Mouse (Mus musculus) liver, adult 2 months (tissue): ENCODE measurements around the gene Arl3. TPM values are rescaled to one million over a fixed set of nuclear protein-coding genes. Genes with fewer than 3 reads are reported as not detected.

Experiments used
- DNase-seq: peaks from one replicate; pipeline ENCODE4 v3.0.0-alpha.2; 2011; ENCODE audit warnings: low read depth, low spot score; ENCODE audit errors: extremely low read depth
- H3K27ac ChIP-seq: fragments of 200-500 bp; replicated peaks from 2 replicates; pipeline ENCODE4 v1.5.1; 2012; ENCODE audit warnings: low read depth, mild to moderate bottlenecking, control low read depth, inconsistent platforms, low read length; ENCODE audit not compliant: insufficient read depth
- H3K27me3 ChIP-seq: fragments of 200-500 bp; 2 replicates; pipeline ENCODE4 v1.6.1; 2012; ENCODE audit warnings: mild to moderate bottlenecking, moderate library complexity, low read length, inconsistent platforms; ENCODE audit not compliant: control insufficient read depth, insufficient read depth
- H3K36me3 ChIP-seq: fragments of 200-500 bp; 2 replicates; pipeline ENCODE4 v1.6.1; 2012; ENCODE audit warnings: low read length, inconsistent platforms; ENCODE audit not compliant: control insufficient read depth, insufficient read depth
- H3K4me1 ChIP-seq: fragments of 200-500 bp; 2 replicates; pipeline ENCODE4 v1.6.1; 2011; ENCODE audit warnings: low read length; ENCODE audit not compliant: control insufficient read depth, insufficient read depth
- H3K4me3 ChIP-seq: fragments of 200-500 bp; 2 replicates; pipeline ENCODE4 v1.5.1; 2011; ENCODE audit warnings: low read depth, mild to moderate bottlenecking, control low read depth, low read length, moderate library complexity; ENCODE audit not compliant: insufficient read depth
- H3K79me2 ChIP-seq: fragments of 200-500 bp; 2 replicates; pipeline ENCODE4 v1.6.1; 2012; ENCODE audit warnings: inconsistent platforms, mild to moderate bottlenecking, low read length, moderate library complexity; ENCODE audit not compliant: control insufficient read depth, insufficient read depth
- H3K9ac ChIP-seq: fragments of 200-500 bp; 2 replicates; pipeline ENCODE4 v1.6.1; 2012; ENCODE audit warnings: low read depth, mild to moderate bottlenecking, control low read depth, inconsistent platforms, low read length
- CTCF ChIP-seq: fragments of 200-500 bp; IDR thresholded peaks from 2 replicates; pipeline ENCODE4 v1.5.1; 2011; ENCODE audit warnings: low read depth, low read length, control low read depth
- POLR2A ChIP-seq: fragments of 200-500 bp; IDR thresholded peaks from 2 replicates; pipeline ENCODE4 v1.6.1; 2011; ENCODE audit warnings: low read length, control low read depth; ENCODE audit not compliant: insufficient read depth; ENCODE audit errors: extremely low read depth
- WGBS: fragments of 180-500 bp; shearing (Covaris S2); methylation state at CpG from one replicate; pipeline ENCODE4 v1.1.7; 2018; 5-methylcytosine and 5-hydroxymethylcytosine counted together
- polyA plus RNA-seq: library from polyadenylated mRNA; depleted of rRNA; stranded (reverse); fragments of >200 nt; gene quantifications from 2 replicates; pipeline ENCODE4 v1.2.3, GENCODE M21; 2012
- total RNA-seq: library from RNA; depleted of rRNA; stranded (reverse); fragments of >200 nt; gene quantifications from 2 replicates; pipeline ENCODE4 v1.2.3, GENCODE M21; 2014

Arl3 gene
- total and polyA plus RNA-seq, 2 experiments: 8.7 to 25.1 TPM

DNA sequence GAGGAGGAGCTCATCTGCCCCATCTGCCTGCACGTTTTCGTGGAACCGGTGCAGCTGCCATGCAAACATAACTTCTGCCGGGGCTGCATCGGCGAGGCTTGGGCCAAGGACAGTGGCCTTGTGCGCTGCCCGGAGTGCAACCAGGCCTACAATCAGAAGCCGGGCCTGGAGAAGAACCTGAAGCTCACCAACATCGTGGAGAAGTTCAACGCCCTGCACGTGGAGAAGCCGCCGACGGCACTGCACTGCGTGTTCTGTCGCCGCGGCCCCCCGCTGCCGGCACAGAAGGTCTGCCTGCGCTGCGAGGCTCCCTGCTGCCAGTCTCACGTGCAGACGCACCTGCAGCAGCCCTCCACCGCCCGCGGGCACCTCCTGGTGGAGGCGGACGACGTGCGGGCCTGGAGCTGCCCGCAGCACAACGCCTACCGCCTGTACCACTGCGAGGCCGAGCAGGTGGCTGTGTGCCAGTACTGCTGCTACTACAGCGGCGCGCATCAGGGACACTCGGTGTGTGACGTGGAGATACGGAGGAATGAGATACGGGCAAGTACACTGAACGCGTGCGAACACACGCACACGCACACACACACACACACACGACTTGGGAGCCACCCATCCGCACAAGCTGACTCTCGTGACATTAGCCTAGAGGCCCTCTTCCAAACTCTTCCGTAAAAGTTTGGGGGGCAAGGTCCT is 70.4 kb downstream of the Arl3 start:
- peak overlapping the region; percentile 50 for H3K4me3 ChIP-seq
- peak overlapping the region; percentile 73 for H3K27ac ChIP-seq
- peaks cover 24% of the 10 kb centered on the region for H3K4me1 ChIP-seq
- no peaks in the 10 kb centered on the region for H3K27me3 ChIP-seq
- DNase-seq: peak; percentile 73
- H3K36me3 ChIP-seq: peaks cover 4% of the 10 kb centered on the region; the same call in 1 of the 2 replicates
- WGBS: under 1% methylated on average over 53 of the region's 53 CpGs
- peaks cover 42% of the 10 kb centered on the region; the same call in 1 of the 2 replicates for H3K79me2 ChIP-seq
- peak overlapping the region; percentile 99 for H3K9ac ChIP-seq
- TF ChIP-seq POLR2A (0 out of 2 replicates have a peak, but pooled peaks have one; percentile 28), CTCF (peak; percentile 74)

DNA sequence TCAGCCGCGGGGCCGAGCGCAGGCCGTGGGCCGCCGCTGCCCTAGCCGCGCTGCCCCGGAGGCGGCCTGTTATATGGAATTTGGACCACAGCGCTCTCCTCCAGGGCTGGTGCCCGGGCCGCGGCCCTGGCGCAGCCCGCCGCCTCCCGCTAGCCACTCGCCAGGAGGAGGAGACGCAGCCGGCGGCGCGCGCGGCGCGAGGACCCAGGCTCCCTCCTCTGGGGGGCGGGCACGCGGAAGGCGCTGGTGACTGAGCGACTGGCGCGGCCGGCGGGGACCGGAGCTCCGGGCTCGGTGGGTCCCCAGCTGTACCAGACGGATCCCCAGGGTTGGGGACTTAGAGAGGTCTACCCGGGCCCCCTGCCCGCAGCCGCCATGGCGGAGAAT is 70.9 kb downstream of the Arl3 start:
- Histone ChIP-seq H3K27me3 (no peaks in the 10 kb centered on the region), H3K4me3 (peak overlapping the region; percentile 50), H3K27ac (peak overlapping the region; percentile 73), H3K36me3 (peaks cover 4% of the 10 kb centered on the region; the same call in 1 of the 2 replicates), H3K79me2 (peaks cover 37% of the 10 kb centered on the region; the same call in 1 of the 2 replicates), H3K9ac (peak overlapping the region; percentile 99), H3K4me1 (peaks cover 21% of the 10 kb centered on the region)
- WGBS: under 1% methylated on average over 46 of the region's 46 CpGs
- DNase-seq: peak; percentile 48
- TF ChIP-seq CTCF: no peak

DNA sequence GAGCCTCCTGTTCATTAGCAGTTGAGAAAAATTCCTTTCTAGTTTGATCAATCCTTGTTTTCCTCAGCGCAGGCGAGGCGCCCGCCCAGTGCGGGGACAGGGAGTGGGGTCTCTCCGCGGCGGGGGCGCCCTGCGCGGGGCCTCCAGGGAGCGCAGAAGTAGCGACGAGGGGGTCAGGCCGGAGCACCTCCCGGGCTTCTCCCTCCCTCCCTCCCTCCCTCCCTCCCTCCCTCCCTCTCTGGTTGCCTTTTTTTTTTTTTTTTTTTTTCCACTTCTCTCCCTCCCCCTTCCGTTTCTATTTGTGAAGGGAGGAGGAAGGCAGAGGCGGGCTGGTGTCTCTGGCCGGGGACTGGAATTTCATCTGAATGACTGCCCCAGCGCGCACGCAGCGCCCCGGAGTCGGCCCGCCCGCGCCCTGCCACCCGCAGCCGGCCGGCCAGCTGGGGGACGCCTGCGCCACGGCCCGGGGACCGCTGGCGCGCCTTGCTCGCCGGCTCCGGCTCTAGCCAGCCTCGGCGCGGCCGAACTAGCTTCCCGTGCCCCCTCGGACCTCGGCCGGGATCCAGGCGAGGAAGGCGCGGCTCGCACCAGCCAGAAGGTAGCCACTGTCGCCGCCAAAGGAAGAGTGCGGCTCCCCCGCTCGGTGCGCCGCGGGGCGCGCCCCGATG is 71.5 kb downstream of the Arl3 start, which contains the start of gene Trim8:
Gene Trim8, plus strand, starts transcription at position 302 of the 668 bp plus-strand sequence.
- Histone ChIP-seq H3K4me1 (peaks cover 16% of the 10 kb centered on the region), H3K9ac (peak within 1 kb of the TSS; percentile 99), H3K36me3 (peaks cover under 1% of the 10 kb centered on the region; the same call in 1 of the 2 replicates), H3K27ac (peak within 1 kb of the TSS; percentile 99), H3K4me3 (peak within 1 kb of the TSS; percentile 84), H3K27me3 (no peaks in the 10 kb centered on the region), H3K79me2 (peaks cover 32% of the 10 kb centered on the region; the same call in 1 of the 2 replicates)
- DNase-seq: peak; percentile 79
- no peak for TF ChIP-seq CTCF
- peak; percentile 80 for TF ChIP-seq POLR2A
- under 1% methylated on average over 63 of the region's 64 CpGs for WGBS

DNA sequence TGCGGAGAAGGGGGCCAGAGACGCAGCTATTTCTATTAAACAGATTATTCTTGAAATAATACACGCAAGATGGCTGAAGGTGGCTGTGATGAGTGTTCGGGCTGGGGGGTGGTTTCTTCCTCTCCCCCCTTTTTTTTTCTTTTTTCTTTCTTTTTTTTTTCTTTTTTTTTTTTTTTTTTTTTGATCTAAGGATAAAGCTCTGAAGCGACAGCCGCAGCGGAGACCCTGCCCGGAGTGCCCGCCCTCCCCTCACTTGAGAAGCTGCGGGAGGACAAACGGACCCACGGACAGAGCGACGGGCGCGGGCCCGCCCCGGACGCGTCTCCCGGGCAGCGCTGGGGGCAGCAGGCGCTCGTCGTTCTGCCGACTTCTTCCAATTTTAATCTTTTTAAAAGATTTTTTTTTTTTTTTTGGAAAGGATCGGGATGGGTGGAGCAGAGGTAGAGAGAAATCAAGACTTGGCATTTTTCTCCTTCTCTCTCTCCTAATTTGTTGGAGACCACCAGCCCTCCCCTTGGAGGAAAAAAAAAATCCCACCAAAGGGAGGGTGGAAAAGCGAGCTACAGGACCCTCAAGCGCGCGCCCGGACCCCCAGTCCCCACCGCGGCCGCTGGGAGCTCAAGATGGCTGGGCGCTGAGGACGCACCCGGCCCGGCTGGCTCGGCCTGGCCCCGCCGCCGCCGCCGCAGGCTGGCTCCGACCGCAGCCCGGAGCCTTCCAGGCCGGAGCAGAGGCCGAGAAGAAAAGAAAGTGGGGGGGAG is 72.2 kb downstream of the Arl3 start:
- peak; percentile 30 for DNase-seq
- H3K4me1 ChIP-seq: peaks cover 10% of the 10 kb centered on the region
- H3K36me3 ChIP-seq: no peaks in the 10 kb centered on the region

DNA sequence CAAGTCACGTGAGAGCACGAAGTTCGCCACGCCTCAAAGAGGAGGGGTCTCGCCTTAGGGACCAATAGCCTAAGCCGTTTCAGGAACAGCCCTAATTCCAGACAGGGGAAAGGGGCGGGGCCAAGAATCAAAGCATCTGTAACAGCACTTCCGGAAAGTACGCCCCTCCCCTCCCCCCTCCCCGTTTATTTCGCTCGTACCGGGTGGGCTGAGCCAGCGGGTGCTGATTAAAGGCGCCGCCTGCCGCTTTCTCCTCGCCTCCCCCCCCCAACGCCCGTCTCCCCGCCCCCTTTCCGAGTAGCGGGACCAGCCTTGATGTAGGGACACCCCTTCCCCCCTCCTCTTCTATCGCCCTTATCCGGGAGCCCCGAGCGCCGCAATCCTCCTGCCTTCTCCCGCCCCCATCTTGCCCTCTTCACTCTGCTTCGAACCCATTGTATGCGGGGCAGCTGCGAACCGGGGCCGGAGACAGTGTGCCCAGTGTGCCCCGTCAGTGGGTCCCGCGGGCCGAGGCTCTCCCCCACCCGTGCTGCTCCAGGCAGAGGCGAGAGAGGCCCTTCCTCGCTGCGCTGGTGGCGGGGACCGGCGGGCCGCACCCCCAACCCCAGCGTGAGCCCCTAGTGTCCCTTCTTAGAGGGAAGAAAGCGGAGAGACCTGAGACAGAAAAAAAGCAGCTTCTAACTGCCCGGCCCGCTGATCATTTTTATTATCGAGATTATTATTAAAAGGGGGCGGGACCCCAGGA is 73.0 kb downstream of the Arl3 start:
- Histone ChIP-seq H3K4me3 (peak overlapping the region; percentile 75), H3K36me3 (no peaks in the 10 kb centered on the region), H3K27me3 (no peaks in the 10 kb centered on the region), H3K4me1 (peaks cover 6% of the 10 kb centered on the region), H3K9ac (peak overlapping the region; percentile 92), H3K79me2 (peaks cover 17% of the 10 kb centered on the region; the same call in 1 of the 2 replicates), H3K27ac (peak overlapping the region; percentile 99)
- no peak for TF ChIP-seq CTCF
- TF ChIP-seq POLR2A: peak; percentile 23; the same call in 1 of the 2 replicates
- peak; percentile 98 for DNase-seq
- under 1% methylated on average over 50 of the region's 52 CpGs for WGBS

More for the DNA sequence above, 72.2 kb downstream of the Arl3 start:
- Histone ChIP-seq H3K27ac (peak overlapping the region; percentile 99), H3K27me3 (no peaks in the 10 kb centered on the region), H3K79me2 (peaks cover 24% of the 10 kb centered on the region; the same call in 1 of the 2 replicates), H3K9ac (peak overlapping the region; percentile 95), H3K4me3 (peak overlapping the region; percentile 75)
- TF ChIP-seq CTCF: no peak
- peak; percentile 48; the same call in 1 of the 2 replicates for TF ChIP-seq POLR2A
- 0% methylated on average over 38 of the region's 50 CpGs for WGBS
